Mouse (Mus musculus): Measurements from ENCODE around the gene Mfn1.
A peak's percentile ranks its signal among the peaks of the same experiment; 100 is the strongest.

The Mfn1 gene

DNA sequence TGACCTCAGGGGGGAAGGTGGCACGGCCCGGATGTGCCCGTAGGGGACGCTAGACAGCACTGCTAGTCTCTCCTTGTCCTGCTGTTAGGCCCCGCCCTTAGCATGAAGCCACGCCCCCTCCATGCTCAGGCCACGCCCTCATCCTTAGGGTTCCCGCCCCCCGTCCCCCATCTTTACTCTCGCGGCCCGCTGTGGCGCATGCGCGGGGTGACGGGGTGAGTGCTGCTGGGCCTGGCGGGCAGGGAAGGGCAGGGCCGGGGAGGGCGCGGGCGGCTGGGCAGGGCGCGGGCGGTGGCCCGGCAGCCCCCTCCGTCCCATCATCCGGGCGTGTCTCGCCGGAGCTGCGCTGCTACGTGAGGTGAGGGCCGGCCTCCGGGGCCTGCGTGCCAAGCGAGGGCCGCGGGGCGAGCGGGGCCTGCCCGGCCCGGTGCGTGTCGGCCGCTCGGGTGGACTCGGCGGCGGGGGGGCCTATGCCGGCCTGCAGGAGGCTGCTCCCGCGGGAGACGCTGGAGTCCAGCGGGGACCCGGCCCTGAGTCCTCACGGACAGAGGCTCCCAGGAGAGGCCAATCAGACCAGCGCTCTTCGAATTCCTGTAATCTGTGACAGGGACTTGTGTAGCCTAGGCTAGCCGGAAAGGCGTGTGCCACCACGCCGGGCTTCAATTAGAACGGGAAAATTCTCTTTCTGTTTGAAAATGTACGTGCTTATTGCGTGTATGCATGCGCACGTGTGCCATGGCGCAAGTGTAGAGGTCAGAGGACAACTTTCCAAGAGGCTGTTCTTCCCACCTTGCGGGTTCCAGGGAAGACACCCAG lies 18.7 kb upstream of the Mfn1 start:
- DNase-seq: peak; percentile 95

- DNase-seq: no peak
Measured at GRCm38 (mm10) chr3:32511191-32511550, 18.1 kb upstream of the Mfn1 start.

DNA sequence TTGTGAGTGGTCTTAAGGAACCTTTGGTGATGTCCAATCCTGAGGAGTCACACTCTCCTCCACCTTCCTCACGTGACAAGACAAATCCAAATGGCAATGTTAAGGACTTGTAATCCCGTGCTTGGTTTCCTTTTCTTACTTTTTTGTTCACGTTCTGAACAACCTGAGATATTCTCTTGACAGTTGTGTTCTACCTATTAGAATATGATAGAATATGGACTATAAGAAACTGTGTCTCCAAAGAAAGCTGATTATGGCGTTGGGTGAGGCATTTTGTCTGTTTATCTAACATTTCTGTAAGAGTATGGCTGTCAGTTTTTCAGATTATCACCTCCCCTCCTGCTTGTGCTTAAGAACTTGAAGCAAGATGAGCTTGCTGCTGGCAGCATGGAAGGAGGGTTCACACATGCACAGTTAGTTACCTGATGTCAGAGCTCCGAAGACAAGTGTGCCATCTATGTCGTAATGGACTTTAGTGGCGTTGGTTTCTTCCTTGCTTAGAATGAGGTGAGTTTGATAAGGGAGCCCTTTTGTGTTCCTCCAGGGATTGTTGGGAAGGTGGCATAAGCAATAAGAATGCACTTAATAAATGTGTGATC lies 16.5 kb upstream of the Mfn1 start:
- no peak for DNase-seq

- DNase-seq: no peak
Measured at GRCm38 (mm10) chr3:32513528-32513927, 15.7 kb upstream of the Mfn1 start.

- DNase-seq: no peak
Measured at GRCm38 (mm10) chr3:32527181-32527580, 2.1 kb upstream of the Mfn1 start.

DNA sequence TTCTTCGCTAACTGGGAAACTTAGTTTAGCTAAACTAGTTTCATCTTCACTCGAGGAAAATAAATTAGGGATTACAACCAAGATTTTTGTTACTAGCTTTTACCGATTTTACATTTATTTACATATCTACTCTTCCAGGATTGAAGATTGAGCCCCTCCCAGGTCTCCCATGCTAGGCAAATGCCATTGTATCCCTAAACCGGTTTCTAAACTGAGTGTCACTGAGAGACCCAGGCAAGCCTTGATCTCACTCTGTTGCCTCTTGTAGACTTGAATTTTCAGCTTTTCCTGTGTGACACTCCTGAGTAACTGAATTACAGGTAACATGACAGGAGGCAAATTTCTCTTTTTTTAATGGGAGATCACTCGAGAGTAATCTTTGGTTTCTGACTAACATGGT lies 776 bp downstream of the Mfn1 start:
- peak; percentile 10 for DNase-seq

GRCm38 (mm10) chr3:32535692-32536091 lies 6.4 kb downstream of the Mfn1 start:
- no peak for DNase-seq

DNA sequence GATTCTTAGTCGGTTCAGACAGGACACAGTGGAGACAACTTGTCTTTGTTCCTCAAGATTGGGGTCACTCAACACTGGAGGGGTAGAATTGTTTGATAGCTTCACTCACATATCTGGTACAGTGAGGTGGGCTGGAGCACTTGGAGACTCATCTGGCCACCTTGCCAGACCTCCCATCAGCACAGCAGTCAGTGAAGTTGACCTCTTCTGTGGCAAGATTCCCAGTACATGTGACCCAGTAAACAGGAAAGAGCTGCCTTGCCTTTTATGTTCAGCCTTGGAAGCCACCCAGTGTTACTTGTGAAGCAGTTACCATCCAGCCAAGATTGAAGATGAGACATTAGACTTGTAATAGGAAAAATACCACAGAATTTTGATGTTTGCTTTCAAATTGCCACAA lies 8.3 kb downstream of the Mfn1 start:
- DNase-seq: no peak

- DNase-seq: no peak
Measured at GRCm38 (mm10) chr3:32538091-32538490, 8.8 kb downstream of the Mfn1 start.

DNA sequence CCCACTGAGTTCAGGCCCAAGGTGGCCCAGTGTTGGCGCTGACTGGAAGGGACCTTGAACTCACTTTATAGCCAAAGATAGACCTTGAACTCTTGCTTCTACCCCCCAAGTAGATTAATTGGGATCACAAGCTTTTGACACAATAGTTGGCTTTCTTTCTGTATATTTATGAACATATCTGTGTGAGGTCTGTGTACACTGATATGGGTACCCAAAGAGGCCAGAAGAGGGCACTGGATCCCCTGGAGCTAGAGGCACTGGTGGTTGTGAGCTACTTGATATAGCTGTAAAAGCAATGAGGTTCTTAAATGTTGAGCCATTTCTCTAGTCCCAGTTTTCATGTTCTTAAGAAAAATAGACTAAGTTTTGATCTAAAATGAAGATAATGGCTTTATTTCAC lies 23.8 kb downstream of the Mfn1 start:
- DNase-seq: peak; percentile 21

- no peak for DNase-seq
Measured at GRCm38 (mm10) chr3:32563401-32563800, 34.1 kb downstream of the Mfn1 start.

GRCm38 (mm10) chr3:32573086-32573485 lies 43.8 kb downstream of the Mfn1 start:
- DNase-seq: no peak

DNA sequence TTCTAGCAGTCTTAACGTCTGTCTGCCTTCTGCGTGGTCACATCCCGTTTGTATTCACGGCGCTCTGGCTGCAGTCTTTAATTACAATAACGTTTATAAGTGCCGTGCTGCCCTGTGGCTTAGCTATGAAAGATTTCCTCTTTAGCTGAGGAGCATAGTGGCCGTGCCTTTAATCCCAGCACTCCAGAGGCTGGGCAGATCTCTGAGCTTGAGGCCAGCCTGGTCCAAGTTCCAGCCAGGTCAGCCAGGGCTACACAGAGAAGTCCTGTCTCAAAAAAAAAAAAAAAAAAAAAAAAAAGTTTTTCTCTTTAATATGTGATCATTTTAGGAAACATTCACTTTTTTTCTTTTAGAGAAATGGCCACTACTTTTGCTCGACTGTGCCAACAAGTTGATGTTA lies 44.6 kb downstream of the Mfn1 start:
- DNase-seq: no peak

DNA sequence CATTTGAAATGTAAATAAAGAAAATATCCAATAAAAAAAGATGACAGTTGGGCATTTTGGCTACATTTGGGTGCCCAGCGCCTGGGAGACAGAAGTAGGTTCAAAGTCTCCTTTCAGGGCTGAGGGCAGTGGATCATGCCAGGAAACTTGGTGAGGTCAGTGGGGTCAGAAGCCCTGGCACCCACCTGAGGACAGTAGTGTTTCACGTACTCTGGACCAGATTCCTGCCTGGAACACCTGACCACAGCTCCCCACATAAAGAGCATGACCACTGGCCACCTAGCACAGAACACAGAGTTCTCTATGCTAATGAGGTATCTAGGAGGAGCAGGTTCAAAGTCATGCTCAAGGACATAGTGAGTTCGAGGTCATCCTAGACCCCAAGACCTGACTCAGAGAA lies 45.9 kb downstream of the Mfn1 start:
- no peak for DNase-seq

- no peak for DNase-seq
Measured at GRCm38 (mm10) chr3:32578772-32579171, 49.5 kb downstream of the Mfn1 start.

GRCm38 (mm10) chr3:32580738-32581137 lies 51.5 kb downstream of the Mfn1 start:
- no peak for DNase-seq

- DNase-seq: no peak
Measured at GRCm38 (mm10) chr3:32581911-32582310, 52.6 kb downstream of the Mfn1 start.

- DNase-seq: no peak
Measured at GRCm38 (mm10) chr3:32583489-32583888, 54.2 kb downstream of the Mfn1 start.

GRCm38 (mm10) chr3:32586274-32586673 lies 57.0 kb downstream of the Mfn1 start:
- DNase-seq: no peak

DNA sequence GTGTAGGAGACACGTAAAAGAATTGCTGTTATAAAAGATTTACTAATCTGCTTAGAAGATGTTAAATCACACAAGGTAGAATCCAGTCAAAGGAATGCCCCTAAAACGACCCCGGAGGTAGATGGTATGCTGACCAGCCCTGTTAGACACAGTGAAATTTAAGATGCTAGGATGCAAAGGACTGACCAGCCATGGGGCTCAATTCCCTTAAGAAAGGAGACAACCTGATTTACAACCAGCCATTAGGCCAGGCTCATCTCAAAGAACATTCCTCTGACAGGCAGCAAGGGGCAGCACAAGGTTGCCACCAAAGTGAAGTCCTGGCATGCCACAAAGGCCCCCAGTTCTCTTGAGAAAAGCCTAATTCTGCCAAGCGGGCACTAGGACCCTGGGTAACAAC lies 65.8 kb downstream of the Mfn1 start:
- DNase-seq: peak; percentile 20

DNA sequence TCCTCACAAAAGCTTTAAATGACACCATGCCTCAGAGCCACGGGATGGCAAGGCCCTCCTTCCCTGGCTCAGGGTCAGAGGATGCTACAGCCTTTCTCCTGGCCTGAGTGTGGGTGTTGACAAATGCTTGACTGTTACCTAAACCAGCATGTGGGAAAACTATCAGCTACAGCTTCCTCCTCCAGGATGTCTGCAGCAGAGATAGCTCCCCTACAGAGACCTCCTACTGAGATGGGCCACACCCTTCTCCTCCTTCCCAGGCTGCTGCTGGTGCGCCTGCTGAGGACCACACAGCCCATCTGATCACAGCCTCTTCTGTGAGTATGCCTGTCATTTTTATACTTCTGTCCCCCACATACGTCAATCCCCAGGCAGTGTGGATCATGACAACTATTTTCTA lies 70.1 kb downstream of the Mfn1 start:
- DNase-seq: no peak

DNA sequence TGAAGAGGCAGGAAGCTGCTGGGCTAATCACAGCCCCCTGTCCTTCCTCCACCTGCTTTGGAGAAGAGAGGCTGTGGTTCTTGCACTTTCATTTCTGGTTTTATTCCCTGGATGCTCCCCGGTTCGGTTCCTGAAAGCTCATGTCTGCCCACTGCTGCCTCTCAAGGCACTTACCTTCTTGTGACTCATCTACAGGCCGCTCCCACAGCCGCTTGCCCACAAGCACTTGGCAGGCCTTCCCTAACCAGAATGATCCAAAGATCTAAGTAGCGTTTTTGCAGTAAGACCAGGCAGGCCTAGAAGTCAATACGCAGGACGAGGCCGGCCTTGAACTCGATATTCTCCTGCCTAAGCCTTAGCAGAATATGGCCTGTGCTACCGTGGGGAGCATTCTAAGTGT lies 71.8 kb downstream of the Mfn1 start:
- no peak for DNase-seq

- no peak for DNase-seq
Measured at GRCm38 (mm10) chr3:32609233-32609632, 80.0 kb downstream of the Mfn1 start.

GRCm38 (mm10) chr3:32610560-32610959 lies 81.3 kb downstream of the Mfn1 start:
- DNase-seq: peak; percentile 73

DNA sequence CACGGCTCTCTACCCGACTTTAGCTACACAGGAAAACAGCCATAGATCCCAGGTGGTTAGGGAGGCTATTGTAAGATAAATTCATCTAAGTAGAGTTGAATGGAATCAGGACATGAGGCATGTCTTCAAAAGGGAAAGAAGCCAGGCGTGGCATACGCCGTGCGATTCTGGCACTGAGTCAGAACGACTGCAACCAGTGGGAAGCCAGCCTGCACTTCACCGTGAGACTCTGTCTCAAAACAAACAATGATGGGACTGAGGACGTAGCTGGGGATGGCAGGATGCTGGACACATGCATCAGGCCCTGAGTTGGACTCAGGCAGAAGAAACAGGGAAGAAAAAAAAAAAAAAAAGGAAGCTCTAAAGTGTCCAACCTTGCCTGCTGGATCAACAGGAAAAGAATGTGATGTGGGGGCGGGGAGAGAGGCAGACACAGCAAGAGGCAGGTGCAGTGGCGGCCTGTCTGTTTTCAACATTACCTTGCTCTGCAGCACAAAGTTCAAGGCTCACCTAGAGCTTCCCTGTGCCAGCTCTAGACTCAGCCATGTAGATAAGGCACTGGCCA lies 82.4 kb downstream of the Mfn1 start:
- DNase-seq: no peak
